10 mouse cellular contexts compared by ENCODE assay signal in genomic region chr15:25760304-25760703, GRCm38 (mm10).
DNase-seq lines count a peak whose midpoint lies in the region; ATAC-seq lines count a peak whose summit lies in the region.
"Had no signal": no experiment of that assay in that cellular context is flagged by ENCODE, and none has a peak within 500 bp of the region (broad histone marks: within the 10 kb centered on the region; RNA-seq: fewer than 3 reads in every experiment).

No protein-coding gene starts in this region.

- H3K4me2 ChIP-seq in hindbrain, embryonic 14.5 days (replicated peaks): peak overlapping the region; percentile 35; the same call in 1 of the 2 replicates
- no peak overlapping the region for H3K4me2 ChIP-seq in liver, embryonic 12.5 days

- no peak overlapping the region for H3K9ac ChIP-seq in hindbrain, embryonic 14.5 days
- H3K9ac ChIP-seq in liver, embryonic 12.5 days: no peak overlapping the region
- H3K9ac ChIP-seq: embryonic facial prominence, embryonic 12.5 days had no signal

- ATAC-seq in hindbrain, embryonic 14.5 days (ENCODE audit: low FRiP score): no peak
- no peak for ATAC-seq in liver, embryonic 12.5 days

- no peaks in the 10 kb centered on the region for H3K27me3 ChIP-seq in hindbrain, embryonic 14.5 days (ENCODE audit: control insufficient read depth, insufficient read depth, low read length)
- no peaks in the 10 kb centered on the region for H3K27me3 ChIP-seq in midbrain, embryonic 10.5 days (ENCODE audit: low read depth, poor library complexity, severe bottlenecking)
- no peaks in the 10 kb centered on the region for H3K27me3 ChIP-seq in liver, embryonic 12.5 days (replicated peaks)
- H3K27me3 ChIP-seq: embryonic facial prominence, embryonic 12.5 days had no signal

- no peaks in the 10 kb centered on the region for H3K9me3 ChIP-seq in hindbrain, embryonic 14.5 days (ENCODE audit: control insufficient read depth, low read length)
- H3K9me3 ChIP-seq in midbrain, embryonic 10.5 days (replicated peaks): 0 out of 2 replicates have a peak, but pooled peaks cover 5% of the 10 kb centered on the region
- H3K9me3 ChIP-seq in liver, embryonic 12.5 days (replicated peaks): no peaks in the 10 kb centered on the region

- no peak overlapping the region for H3K4me3 ChIP-seq in hindbrain, embryonic 14.5 days (replicated peaks; ENCODE audit: low read length)
- H3K4me3 ChIP-seq in midbrain, embryonic 10.5 days: peak overlapping the region; percentile 64
- no peak overlapping the region for H3K4me3 ChIP-seq in liver, embryonic 12.5 days
- H3K4me3 ChIP-seq: embryonic facial prominence, embryonic 12.5 days had no signal

- no peaks in the 10 kb centered on the region for H3K36me3 ChIP-seq in hindbrain, embryonic 14.5 days (replicated peaks; ENCODE audit: control insufficient read depth, insufficient read depth)
- peaks cover 9% of the 10 kb centered on the region for H3K36me3 ChIP-seq in midbrain, embryonic 10.5 days
- peaks cover 12% of the 10 kb centered on the region; the same call in 1 of the 2 replicates for H3K36me3 ChIP-seq in liver, embryonic 12.5 days

- 42% methylated on average over 5 of the region's 5 CpGs for WGBS in hindbrain, embryonic 14.5 days
- 68% methylated on average over 5 of the region's 5 CpGs for WGBS in midbrain, embryonic 10.5 days
- WGBS in liver, embryonic 12.5 days (ENCODE audit: insufficient replicate concordance): 78% methylated on average over 5 of the region's 5 CpGs

- peak; percentile 18 to 46 for DNase-seq in lung, adult 18-20 months
- no peak for DNase-seq in lung, postnatal 4 days
- no peak for DNase-seq in hindbrain, embryonic 14.5 days (ENCODE audit: low spot score)
- DNase-seq in midbrain, embryonic 10.5 days (ENCODE audit: low spot score): no peak
- DNase-seq in right cerebral cortex, postnatal 25 days: peak; percentile 42
- no peak for DNase-seq in testis, postnatal 14 days (ENCODE audit: low spot score)
- DNase-seq in B cell, adult 2 months: no peak
- DNase-seq: kidney, postnatal 36 days had no signal

- 0 out of 2 replicates have a peak overlapping the region, but pooled peaks have one; percentile 66 for H3K27ac ChIP-seq in hindbrain, embryonic 14.5 days
- H3K27ac ChIP-seq in midbrain, embryonic 10.5 days (replicated peaks): peak overlapping the region; percentile 90
- no peak overlapping the region for H3K27ac ChIP-seq in liver, embryonic 12.5 days
- H3K27ac ChIP-seq: embryonic facial prominence, embryonic 12.5 days had no signal

- peaks cover 53% of the 10 kb centered on the region for H3K4me1 ChIP-seq in hindbrain, embryonic 14.5 days (replicated peaks; ENCODE audit: control insufficient read depth, insufficient read depth, low read length)
- peaks cover 100% of the 10 kb centered on the region for H3K4me1 ChIP-seq in midbrain, embryonic 10.5 days
- peaks cover 8% of the 10 kb centered on the region; the same call in 1 of the 2 replicates for H3K4me1 ChIP-seq in liver, embryonic 12.5 days

Comparison
In these comparisons a context has a peak if more than half of its experiments do, and no peak if none do; other contexts are left out.
1. DNase-seq: peak in lung, adult 18-20 months (2 of 2) and right cerebral cortex, postnatal 25 days (single experiment); none in lung, postnatal 4 days (0 of 2), hindbrain, embryonic 14.5 days (single experiment), midbrain, embryonic 10.5 days (single experiment), testis, postnatal 14 days (single experiment) and B cell, adult 2 months (0 of 2).